Comparison of ENCODE assay signal across 8 mouse cellular contexts in genomic region chr2:26153295-26153694, GRCm38 (mm10). TPM values are rescaled to one million over a fixed set of nuclear protein-coding genes. Genes with fewer than 3 reads are reported as not detected.
DNase-seq lines count a peak whose midpoint lies in the region; ATAC-seq and TF ChIP-seq lines count a peak whose summit lies in the region.

No protein-coding gene starts in this region.

- H3K27ac ChIP-seq in testis, adult 2 months (ENCODE audit: control insufficient read depth, insufficient read depth, low read depth, low read length) = no peak overlapping the region
- no peak overlapping the region for H3K27ac ChIP-seq in lung, embryonic 14.5 days (ENCODE audit: low read depth)

- WGBS in lung, embryonic 14.5 days = 27% methylated on average over 4 of the region's 4 CpGs

- no peaks in the 10 kb centered on the region for H3K4me1 ChIP-seq in testis, adult 2 months (ENCODE audit: control insufficient read depth, insufficient read depth, low read length)
- H3K4me1 ChIP-seq in lung, embryonic 14.5 days (ENCODE audit: insufficient read depth) = no peaks in the 10 kb centered on the region

- ATAC-seq in lung, embryonic 14.5 days (ENCODE audit: insufficient read depth) = peak; percentile 52; the same call in 1 of the 2 replicates

- H3K27me3 ChIP-seq in testis, adult 2 months (ENCODE audit: control insufficient read depth, insufficient read depth, low read length) = no peaks in the 10 kb centered on the region
- no peaks in the 10 kb centered on the region for H3K27me3 ChIP-seq in lung, embryonic 14.5 days (ENCODE audit: insufficient read depth, low read length)

- TF ChIP-seq POLR2A in testis, adult 2 months (IDR thresholded peaks at IDR 0.05; ENCODE audit: control insufficient read depth, low read depth, low read length) = no peak

- TF ChIP-seq CTCF in testis, adult 2 months (IDR thresholded peaks at IDR 0.05; ENCODE audit: control insufficient read depth, insufficient read depth, insufficient replicate concordance, low read depth, low read length) = peak; percentile 45; the same call in 1 of the 2 replicates
- peak; percentile 67 for TF ChIP-seq CTCF in lung, embryonic 14.5 days (IDR thresholded peaks at IDR 0.05; ENCODE audit: low read depth)

- H3K9ac ChIP-seq in lung, embryonic 14.5 days = no peak overlapping the region

- DNase-seq in gastrocnemius, postnatal 4 days (ENCODE audit: low spot score in 2 of 2) = peak; percentile 44 to 50
- no peak for DNase-seq in gastrocnemius, postnatal 36 days
- no peak for DNase-seq in testis, postnatal 14 days (ENCODE audit: low spot score)
- DNase-seq in cerebellum, postnatal 36 days = peak; percentile 47 to 62
- peak; percentile 68 for DNase-seq in lung, embryonic 14.5 days
- no peak for DNase-seq in ovary, postnatal 14 days (ENCODE audit: low spot score)
- no peak for DNase-seq in right cerebral cortex, postnatal 25 days

- H3K9me3 ChIP-seq in lung, embryonic 14.5 days (ENCODE audit: low read depth, low read length) = no peaks in the 10 kb centered on the region

- intact Hi-C loops in gastrocnemius, postnatal 36 days (cut with DNase I) = no loop called here

- H3K4me3 ChIP-seq in testis, adult 2 months (ENCODE audit: control insufficient read depth, low read depth, low read length) = no peak overlapping the region
- no peak overlapping the region for H3K4me3 ChIP-seq in lung, embryonic 14.5 days (ENCODE audit: low read depth, low read length)

- H3K36me3 ChIP-seq in testis, adult 2 months (ENCODE audit: control insufficient read depth, insufficient read depth, low read length) = no peaks in the 10 kb centered on the region
- H3K36me3 ChIP-seq in lung, embryonic 14.5 days (ENCODE audit: insufficient read depth) = no peaks in the 10 kb centered on the region

- H3K4me2 ChIP-seq in lung, embryonic 14.5 days = no peak overlapping the region

RNA-seq across cellular contexts. Expression of gene Nacc2, which starts 30.3 kb away (rescaled TPM):
- 10 to 100 TPM; 10.8 to 11.2 TPM for total RNA-seq in gastrocnemius, postnatal 4 days (2021)
- total RNA-seq in gastrocnemius, postnatal 36 days (2021) = 10 to 100 TPM; 16.3 to 27.7 TPM
- polyA plus RNA-seq in testis, adult 2 months (2012; rRNA removed) = 5.2 and 5.3 TPM in 2 replicates
- polyA plus RNA-seq in lung, embryonic 14.5 days (2014; fragmentation: Nextera tagmentation; extraction: Ambion mirVana) = 8.6 and 9.4 TPM in 2 replicates

RNA-seq across cellular contexts. Expression of gene Lhx3, which starts 54.8 kb away (rescaled TPM):
- not detected for total RNA-seq in gastrocnemius, postnatal 4 days (2021)
- not detected for total RNA-seq in gastrocnemius, postnatal 36 days (2021)
- 0.20 and 0.65 TPM in 2 replicates for polyA plus RNA-seq in testis, adult 2 months (2012; rRNA removed)
- polyA plus RNA-seq in lung, embryonic 14.5 days (2014; fragmentation: Nextera tagmentation; extraction: Ambion mirVana) = 0.27 TPM in 1 of 2 replicates, not detected in the other

Comparison
In these comparisons a context has a peak if more than half of its experiments do, and no peak if none do; other contexts are left out.
1. DNase-seq: peak in gastrocnemius, postnatal 4 days (2 of 2), cerebellum, postnatal 36 days (2 of 2) and lung, embryonic 14.5 days (single experiment); none in gastrocnemius, postnatal 36 days (0 of 2), testis, postnatal 14 days (single experiment), ovary, postnatal 14 days (single experiment) and right cerebral cortex, postnatal 25 days (single experiment).